Mouse (Mus musculus): ENCODE results near the gene Olfr77.

Olfr77 gene

DNA sequence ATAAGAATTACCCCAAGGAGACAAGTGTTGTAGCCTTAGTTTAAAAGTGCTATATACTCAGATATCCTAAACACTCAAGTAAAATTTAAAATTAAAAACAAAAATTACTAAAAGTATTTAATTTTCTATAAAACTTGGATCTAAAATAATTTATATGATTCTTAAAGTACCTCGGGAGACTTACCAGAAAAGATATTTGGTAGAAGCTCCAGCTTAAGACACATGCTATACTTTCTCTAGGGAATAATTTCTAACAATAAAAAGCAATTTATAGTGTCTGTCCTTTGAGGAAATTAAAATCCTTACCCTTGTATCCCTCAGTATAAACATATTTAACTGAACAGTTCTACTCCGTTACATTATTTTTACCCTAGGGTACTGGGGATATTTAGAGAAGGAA, at the start of gene Olfr77:
Olfr77 (plus strand) TSS at position 301 of the 400 bp plus-strand sequence.
- DNase-seq (ENCODE audit: low spot score in 2 of 2): no peak

- no peak for DNase-seq (ENCODE audit: low spot score in 2 of 2)
Measured at GRCm38 (mm10) chr9:19887904-19888303, 28.8 kb upstream of the Olfr77 start, which contains the start of gene Olfr862. Olfr862 (minus strand) TSS chr9:19888004.

GRCm38 (mm10) chr9:19911170-19911569, 5.5 kb upstream of the Olfr77 start:
- no peak for DNase-seq (ENCODE audit: low spot score in 2 of 2)
